Mouse (Mus musculus) CH12F3 (cell line): ENCODE results near the gene Nfatc2.

Experiments
- in situ Hi-C: fragments of 300-500 bp; cut with MboI; formaldehyde crosslinking; loops from 2 replicates; pipeline ENCODE4 v1.14.3; 2020; ENCODE audit warnings: low sequenced_read_pairs

The Nfatc2 gene

GRCm38 (mm10) chr2:168601491-168602386 lies at the start of gene Nfatc2:
Gene Nfatc2, minus strand, starts transcription at chr2:168601657.
- in situ Hi-C loops = no loop called here

- in situ Hi-C loops = loop anchor here (25.0 kb wide), 1 partner anchor 386 kb away; no protein-coding TSS in a partner anchor
Measured at GRCm38 (mm10) chr2:168648171-168648570, 46.7 kb upstream of the Nfatc2 start.

GRCm38 (mm10) chr2:168644855-168645254 lies 43.4 kb upstream of the Nfatc2 start:
- in situ Hi-C loops = loop anchor here (25.0 kb wide), 1 partner anchor 383 kb away; no protein-coding TSS in a partner anchor

GRCm38 (mm10) chr2:168643524-168644177 lies 42.2 kb upstream of the Nfatc2 start:
- in situ Hi-C loops = loop anchor here (25.0 kb wide), 1 partner anchor 381 kb away; no protein-coding TSS in a partner anchor

GRCm38 (mm10) chr2:168642187-168642586 lies 40.7 kb upstream of the Nfatc2 start:
- in situ Hi-C loops = loop anchor here (25.0 kb wide), 1 partner anchor 380 kb away; no protein-coding TSS in a partner anchor

GRCm38 (mm10) chr2:168640460-168640859 lies 39.0 kb upstream of the Nfatc2 start:
- in situ Hi-C loops = loop anchor here (25.0 kb wide), 1 partner anchor 378 kb away; no protein-coding TSS in a partner anchor

GRCm38 (mm10) chr2:168634881-168635280 lies 33.4 kb upstream of the Nfatc2 start:
- in situ Hi-C loops = loop anchor here (25.0 kb wide), 1 partner anchor 373 kb away; no protein-coding TSS in a partner anchor

GRCm38 (mm10) chr2:168633301-168633816 lies 31.9 kb upstream of the Nfatc2 start:
- in situ Hi-C loops = loop anchor here (25.0 kb wide), 1 partner anchor 371 kb away; no protein-coding TSS in a partner anchor

GRCm38 (mm10) chr2:168632543-168632942 lies 31.1 kb upstream of the Nfatc2 start:
- in situ Hi-C loops = loop anchor here (25.0 kb wide), 1 partner anchor 370 kb away; no protein-coding TSS in a partner anchor

- in situ Hi-C loops = loop anchor here (10.0 to 25.0 kb wide), 2 partner anchors 154 to 366 kb away; no protein-coding TSS in a partner anchor
Measured at GRCm38 (mm10) chr2:168628787-168629186, 27.3 kb upstream of the Nfatc2 start.

- in situ Hi-C loops = loop anchor here (10.0 to 25.0 kb wide), 2 partner anchors 153 to 366 kb away; no protein-coding TSS in a partner anchor
Measured at GRCm38 (mm10) chr2:168627829-168628770, 26.6 kb upstream of the Nfatc2 start.

- in situ Hi-C loops = loop anchor here (10.0 to 25.0 kb wide), 2 partner anchors 152 to 364 kb away; no protein-coding TSS in a partner anchor
Measured at GRCm38 (mm10) chr2:168626385-168626784, 24.9 kb upstream of the Nfatc2 start.

GRCm38 (mm10) chr2:168625091-168625490 lies 23.6 kb upstream of the Nfatc2 start:
- in situ Hi-C loops = loop anchor here (10.0 to 25.0 kb wide), 2 partner anchors 150 to 363 kb away; no protein-coding TSS in a partner anchor

- in situ Hi-C loops = loop anchor here (10.0 kb wide), 1 partner anchor 146 kb away; no protein-coding TSS in a partner anchor
Measured at GRCm38 (mm10) chr2:168621111-168621802, 19.8 kb upstream of the Nfatc2 start.

- in situ Hi-C loops = no loop called here
Measured at GRCm38 (mm10) chr2:168618205-168618717, 16.8 kb upstream of the Nfatc2 start.

- in situ Hi-C loops = no loop called here
Measured at GRCm38 (mm10) chr2:168615160-168615559, 13.7 kb upstream of the Nfatc2 start.

GRCm38 (mm10) chr2:168614170-168614872 lies 12.9 kb upstream of the Nfatc2 start:
- in situ Hi-C loops = no loop called here
